ENCODE assay signal across 8 mouse cellular contexts in the genomic region with DNA sequence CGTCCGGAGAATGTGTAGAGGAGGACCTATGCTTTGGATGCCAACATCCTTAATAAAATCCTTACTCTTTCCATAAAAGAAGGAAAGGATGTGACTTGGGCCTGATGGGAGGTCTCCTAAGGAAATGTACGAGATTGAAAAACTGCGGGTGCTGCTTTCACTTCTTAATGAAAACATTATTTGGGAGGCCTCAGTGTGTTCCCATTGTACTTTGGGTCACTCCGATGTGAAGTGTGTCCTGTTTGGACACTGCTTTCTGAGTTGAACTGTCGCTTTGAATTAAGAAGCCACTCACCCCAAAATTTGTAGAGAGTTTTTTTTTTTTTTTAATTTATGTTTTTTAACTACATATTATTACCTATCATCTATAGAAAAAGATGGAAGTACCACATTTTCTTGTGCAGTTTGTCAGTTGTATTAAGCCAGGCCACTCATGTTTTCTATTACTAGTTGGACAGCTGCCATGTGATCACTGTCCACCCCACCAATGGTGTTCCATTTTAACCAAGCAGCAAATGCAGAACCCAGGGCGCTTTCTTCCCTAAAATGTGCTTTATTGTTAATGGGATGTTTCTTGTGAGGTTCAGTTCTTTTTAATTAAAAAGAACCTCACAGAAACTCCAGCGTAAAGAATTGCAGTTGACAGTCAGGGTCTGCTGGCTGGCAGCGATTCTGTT. TPM values are rescaled to one million over a fixed set of nuclear protein-coding genes. Genes with fewer than 3 reads are reported as not detected.
A peak's percentile ranks its signal among the peaks of the same experiment; 100 is the strongest.
DNase-seq lines count a peak whose midpoint lies in the region; ATAC-seq and TF ChIP-seq lines count a peak whose summit lies in the region.

No protein-coding gene starts in this region.

- no peak for DNase-seq in heart, embryonic 10.5 days (ENCODE audit: low spot score)
- DNase-seq in heart, adult 11 months, result no peak
- DNase-seq in NIH3T3 (ENCODE audit: low read depth), result peak; percentile 67
- no peak for DNase-seq in liver, embryonic 14.5 days (ENCODE audit: low read depth in 3 of 3, low spot score in 3 of 3)
- DNase-seq in stomach, postnatal 0 days (ENCODE audit: low spot score), result no peak

- no peaks in the 10 kb centered on the region for H3K36me3 ChIP-seq in heart, embryonic 10.5 days
- H3K36me3 ChIP-seq in heart, embryonic 14.5 days (ENCODE audit: control insufficient read depth, insufficient read depth, low read length), result no peaks in the 10 kb centered on the region
- no peaks in the 10 kb centered on the region for H3K36me3 ChIP-seq in liver, embryonic 14.5 days (replicated peaks; ENCODE audit: control insufficient read depth, insufficient read depth, low read depth)
- H3K36me3 ChIP-seq in stomach, postnatal 0 days (ENCODE audit: control insufficient read depth, insufficient read depth, low read length), result no peaks in the 10 kb centered on the region

- TF ChIP-seq EP300 in liver, embryonic 14.5 days (IDR thresholded peaks at IDR 0.05; ENCODE audit: low read depth), result no peak
- TF ChIP-seq EP300 in stomach, postnatal 0 days (optimal IDR thresholded peaks at IDR 0.05), result no peak

- ATAC-seq in heart, embryonic 14.5 days (ENCODE audit: insufficient number of reproducible peaks, insufficient read depth, low FRiP score, low read depth), result no peak
- no peak for ATAC-seq in liver, embryonic 14.5 days (ENCODE audit: insufficient read depth)
- no peak for ATAC-seq in stomach, postnatal 0 days (ENCODE audit: low FRiP score, low TSS enrichment)
- ATAC-seq in erythroid progenitor cell, adult 5-6 weeks (replicated peaks; ENCODE audit: low FRiP score, poor library complexity, severe bottlenecking), result no peak
- no peak for ATAC-seq in megakaryocyte-erythroid progenitor cell, adult 5-6 weeks (replicated peaks; ENCODE audit: low FRiP score, low TSS enrichment, poor library complexity, severe bottlenecking)

- H3K4me2 ChIP-seq in heart, embryonic 14.5 days (ENCODE audit: low read length), result peak overlapping the region; percentile 62
- H3K4me2 ChIP-seq in liver, embryonic 14.5 days (ENCODE audit: low read depth), result peak overlapping the region; percentile 79
- peak overlapping the region; percentile 55 for H3K4me2 ChIP-seq in stomach, postnatal 0 days (replicated peaks; ENCODE audit: low read depth)

- no peaks in the 10 kb centered on the region for H3K27me3 ChIP-seq in heart, embryonic 10.5 days (ENCODE audit: insufficient read depth, poor library complexity, severe bottlenecking)
- no peaks in the 10 kb centered on the region for H3K27me3 ChIP-seq in heart, embryonic 14.5 days (ENCODE audit: control insufficient read depth, insufficient read depth, low read length)
- H3K27me3 ChIP-seq in liver, embryonic 14.5 days (ENCODE audit: control insufficient read depth, insufficient read depth, low read length), result no peaks in the 10 kb centered on the region
- no peaks in the 10 kb centered on the region for H3K27me3 ChIP-seq in stomach, postnatal 0 days (ENCODE audit: control insufficient read depth, insufficient read depth, low read length)

- H3K4me3 ChIP-seq in heart, embryonic 10.5 days, result peak overlapping the region; percentile 78
- H3K4me3 ChIP-seq in heart, embryonic 14.5 days (ENCODE audit: control insufficient read depth in 1 of 2, insufficient read depth in 1 of 2, low read depth in 1 of 2, low read length in 2 of 2), result peak overlapping the region; percentile 67 to 79; a peak in 3 of 4 replicates
- peak overlapping the region; percentile 58 to 90 for H3K4me3 ChIP-seq in liver, embryonic 14.5 days (ENCODE audit: insufficient read depth in 1 of 2, low read depth in 2 of 2, low read length in 2 of 2)
- H3K4me3 ChIP-seq in stomach, postnatal 0 days (ENCODE audit: low read depth, low read length), result peak overlapping the region; percentile 64

- no peak for TF ChIP-seq CTCF in liver, embryonic 14.5 days (IDR thresholded peaks at IDR 0.05; ENCODE audit: low read depth)
- TF ChIP-seq CTCF in stomach, postnatal 0 days (IDR thresholded peaks at IDR 0.05; ENCODE audit: low read depth), result no peak

- peak overlapping the region; percentile 84 for H3K27ac ChIP-seq in heart, embryonic 10.5 days
- H3K27ac ChIP-seq in heart, embryonic 14.5 days (replicated peaks in 1 of 2; ENCODE audit: control insufficient read depth in 1 of 2, insufficient read depth in 1 of 2, low read depth in 2 of 2, low read length in 2 of 2), result peak overlapping the region in 1 of 2 experiments; percentile 67; a peak in 3 of 4 replicates
- no peak overlapping the region for H3K27ac ChIP-seq in liver, embryonic 14.5 days
- peak overlapping the region; percentile 70 for H3K27ac ChIP-seq in stomach, postnatal 0 days (replicated peaks)

- no peaks in the 10 kb centered on the region for H3K4me1 ChIP-seq in heart, embryonic 10.5 days
- H3K4me1 ChIP-seq in heart, embryonic 14.5 days (ENCODE audit: control insufficient read depth in 2 of 2, insufficient read depth in 2 of 2, low read length in 2 of 2), result peaks cover 0 to 3% of the 10 kb centered on the region in 2 experiments; a peak in 2 of 4 replicates
- H3K4me1 ChIP-seq in liver, embryonic 14.5 days (replicated peaks; ENCODE audit: control insufficient read depth in 2 of 2, insufficient read depth in 2 of 2, low read length in 1 of 2), result no peaks in the 10 kb centered on the region
- H3K4me1 ChIP-seq in stomach, postnatal 0 days (replicated peaks; ENCODE audit: control insufficient read depth, insufficient read depth), result no peaks in the 10 kb centered on the region

- H3K9me3 ChIP-seq in heart, embryonic 10.5 days, result no peaks in the 10 kb centered on the region
- no peaks in the 10 kb centered on the region for H3K9me3 ChIP-seq in heart, embryonic 14.5 days (ENCODE audit: control insufficient read depth, low read length)
- H3K9me3 ChIP-seq in liver, embryonic 14.5 days (ENCODE audit: control insufficient read depth, low read length), result no peaks in the 10 kb centered on the region
- no peaks in the 10 kb centered on the region for H3K9me3 ChIP-seq in stomach, postnatal 0 days (ENCODE audit: control insufficient read depth, low read length)

- peak overlapping the region; percentile 72 for H3K9ac ChIP-seq in heart, embryonic 14.5 days (ENCODE audit: low read length)
- H3K9ac ChIP-seq in liver, embryonic 14.5 days (replicated peaks), result peak overlapping the region; percentile 62
- peak overlapping the region; percentile 70 for H3K9ac ChIP-seq in stomach, postnatal 0 days (ENCODE audit: low read length)

- WGBS in heart, embryonic 10.5 days, result 27% methylated on average over 9 of the region's 9 CpGs
- 29% methylated on average over 9 of the region's 9 CpGs for WGBS in heart, embryonic 14.5 days
- 35% methylated on average over 9 of the region's 9 CpGs for WGBS in liver, embryonic 14.5 days (ENCODE audit: insufficient replicate concordance)
- 26% methylated on average over 9 of the region's 9 CpGs for WGBS in stomach, postnatal 0 days

RNA-seq across cellular contexts. Expression of gene Brdt, which starts 29.2 kb away (rescaled TPM):
- polyA plus RNA-seq in heart, embryonic 10.5 days (2016; fragmentation: Nextera tagmentation; extraction: Ambion mirVana), result 0.62 and 0.63 TPM in 2 replicates
- 0.62 and 0.80 TPM in 2 replicates for polyA plus RNA-seq in heart, embryonic 14.5 days (2014; fragmentation: Nextera tagmentation; extraction: Ambion mirVana)
- 0.09 and 0.16 TPM in 2 replicates for polyA plus RNA-seq in liver, embryonic 14.5 days (2012; rRNA removed)
- 0.05 and 0.11 TPM in 2 replicates for polyA plus RNA-seq in liver, embryonic 14.5 days (2014; fragmentation: Nextera tagmentation; extraction: Ambion mirVana)
- 1.1 and 1.3 TPM in 2 replicates for polyA plus RNA-seq in stomach, postnatal 0 days (2015; fragmentation: Nextera tagmentation; extraction: Ambion mirVana)
- not detected in 2 replicates for total RNA-seq in erythroid progenitor cell, adult 5-6 weeks (2015; ENCODE audit: low replicate concordance)
- not detected in 2 replicates for total RNA-seq in erythroid progenitor cell, adult 5-6 weeks (2017; ENCODE audit: low replicate concordance)
- total RNA-seq in megakaryocyte-erythroid progenitor cell, adult 5-6 weeks (2014; fragmentation: Nextera tagmentation), result 0.11 and 0.15 TPM in 2 replicates
- 0.85 TPM in 1 of 2 replicates, not detected in the other for total RNA-seq in megakaryocyte-erythroid progenitor cell, adult 5-6 weeks (2017)

RNA-seq across cellular contexts. Expression of gene Ephx4, which starts 42.3 kb away (rescaled TPM):
- 0.58 and 0.72 TPM in 2 replicates for polyA plus RNA-seq in heart, embryonic 10.5 days (2016; fragmentation: Nextera tagmentation; extraction: Ambion mirVana)
- 1.4 and 2.0 TPM in 2 replicates for polyA plus RNA-seq in heart, embryonic 14.5 days (2014; fragmentation: Nextera tagmentation; extraction: Ambion mirVana)
- 0.03 TPM in 1 of 2 replicates, not detected in the other for polyA plus RNA-seq in liver, embryonic 14.5 days (2012; rRNA removed)
- not detected in 2 replicates for polyA plus RNA-seq in liver, embryonic 14.5 days (2014; fragmentation: Nextera tagmentation; extraction: Ambion mirVana)
- polyA plus RNA-seq in stomach, postnatal 0 days (2015; fragmentation: Nextera tagmentation; extraction: Ambion mirVana), result 4.7 and 6.1 TPM in 2 replicates
- not detected in 2 replicates for total RNA-seq in erythroid progenitor cell, adult 5-6 weeks (2015; ENCODE audit: low replicate concordance)
- not detected in 2 replicates for total RNA-seq in erythroid progenitor cell, adult 5-6 weeks (2017; ENCODE audit: low replicate concordance)
- total RNA-seq in megakaryocyte-erythroid progenitor cell, adult 5-6 weeks (2014; fragmentation: Nextera tagmentation), result not detected in 2 replicates
- not detected in 2 replicates for total RNA-seq in megakaryocyte-erythroid progenitor cell, adult 5-6 weeks (2017)
